In genomic region chr2:48349794-48350193, GRCm38 (mm10) we compare ENCODE assay signal across 32 mouse cellular contexts.
DNase-seq lines count a peak whose midpoint lies in the region; ATAC-seq lines count a peak whose summit lies in the region.
"Had no signal": no experiment of that assay in that cellular context is flagged by ENCODE, and none has a peak within 500 bp of the region (broad histone marks: within the 10 kb centered on the region; RNA-seq: fewer than 3 reads in every experiment).

No protein-coding gene starts in this region.

- DNase-seq in lung, postnatal 36 days = no peak
- no peak for DNase-seq in midbrain, embryonic 10.5 days (ENCODE audit: low spot score)
- no peak for DNase-seq in cerebellum, adult 11-12 months
- no peak for DNase-seq in ovary, adult 18-20 months (ENCODE audit: low spot score)
- DNase-seq: adrenal gland, postnatal 36 days; B cell, adult 2 months; cerebellum, adult 9-10 months; cerebellum, postnatal 36 days; embryo, embryonic 11 days; gastrocnemius, adult 2 months; heart, postnatal 14 days; kidney, adult 8-10 months; kidney, postnatal 4 days; layer of hippocampus, postnatal 36 days; left cerebral cortex, postnatal 4 days; liver, postnatal 0 days; lung, postnatal 4 days; thymus, postnatal 14 days had no signal

- ATAC-seq in lung, embryonic 16.5 days (ENCODE audit: low read depth) = peak; percentile 31; the same call in 1 of the 2 replicates
- ATAC-seq in CD4-positive, CD25-positive, alpha-beta regulatory T cell, adult 4 months = peak; percentile 82
- peak; percentile 66 for ATAC-seq in granulocyte monocyte progenitor cell, adult 5-6 weeks (replicated peaks; ENCODE audit: poor library complexity, severe bottlenecking)
- ATAC-seq: forebrain, embryonic 15.5 days; liver, embryonic 12.5 days; liver, postnatal 0 days; midbrain, embryonic 16.5 days; Patski had no signal

- H3K27ac ChIP-seq in lung, embryonic 16.5 days (ENCODE audit: low read length) = no peak overlapping the region
- H3K27ac ChIP-seq in midbrain, embryonic 10.5 days (replicated peaks) = no peak overlapping the region
- H3K27ac ChIP-seq: embryonic facial prominence, embryonic 12.5 days; forebrain, embryonic 15.5 days; gastrocnemius, adult 2 months; heart, embryonic 13.5 days; hindbrain, embryonic 10.5 days; hindbrain, embryonic 15.5 days; kidney, postnatal 0 days; liver, embryonic 12.5 days; neural tube, embryonic 12.5 days had no signal

- peaks cover 3% of the 10 kb centered on the region; the same call in 1 of the 2 replicates for H3K4me1 ChIP-seq in lung, embryonic 16.5 days (replicated peaks; ENCODE audit: control insufficient read depth, insufficient read depth, low read length)
- H3K4me1 ChIP-seq in midbrain, embryonic 10.5 days = no peaks in the 10 kb centered on the region
- H3K4me1 ChIP-seq: embryonic facial prominence, embryonic 12.5 days; forebrain, embryonic 15.5 days; heart, embryonic 13.5 days; hindbrain, embryonic 10.5 days; hindbrain, embryonic 15.5 days; liver, embryonic 12.5 days; neural tube, embryonic 12.5 days had no signal

- 36% methylated on average over 3 of the region's 3 CpGs for WGBS in lung, embryonic 16.5 days
- 94% methylated on average over 3 of the region's 3 CpGs for WGBS in midbrain, embryonic 10.5 days

- H3K9me3 ChIP-seq in lung, embryonic 16.5 days (ENCODE audit: control insufficient read depth, low read length) = no peaks in the 10 kb centered on the region
- H3K9me3 ChIP-seq in midbrain, embryonic 10.5 days (replicated peaks) = no peaks in the 10 kb centered on the region
- H3K9me3 ChIP-seq: embryonic facial prominence, embryonic 12.5 days; forebrain, embryonic 15.5 days; heart, embryonic 13.5 days; hindbrain, embryonic 10.5 days; hindbrain, embryonic 15.5 days; liver, embryonic 12.5 days; neural tube, embryonic 12.5 days had no signal

- H3K9ac ChIP-seq in lung, embryonic 16.5 days (ENCODE audit: low read length) = no peak overlapping the region
- H3K9ac ChIP-seq: embryonic facial prominence, embryonic 12.5 days; forebrain, embryonic 15.5 days; heart, embryonic 13.5 days; hindbrain, embryonic 15.5 days; liver, embryonic 12.5 days; liver, postnatal 0 days; neural tube, embryonic 12.5 days had no signal

- no peaks in the 10 kb centered on the region for H3K36me3 ChIP-seq in lung, embryonic 16.5 days (ENCODE audit: control insufficient read depth, insufficient read depth, low read length)
- H3K36me3 ChIP-seq in midbrain, embryonic 10.5 days = no peaks in the 10 kb centered on the region
- H3K36me3 ChIP-seq: embryonic facial prominence, embryonic 12.5 days; forebrain, embryonic 15.5 days; heart, embryonic 13.5 days; hindbrain, embryonic 10.5 days; hindbrain, embryonic 15.5 days; liver, embryonic 12.5 days; neural tube, embryonic 12.5 days had no signal

- H3K4me3 ChIP-seq in lung, embryonic 16.5 days (ENCODE audit: low read length) = no peak overlapping the region
- H3K4me3 ChIP-seq in midbrain, embryonic 10.5 days = no peak overlapping the region
- H3K4me3 ChIP-seq: embryonic facial prominence, embryonic 12.5 days; forebrain, embryonic 15.5 days; gastrocnemius, adult 2 months; heart, embryonic 13.5 days; hindbrain, embryonic 10.5 days; hindbrain, embryonic 15.5 days; liver, embryonic 12.5 days; neural tube, embryonic 12.5 days had no signal

- no peak overlapping the region for H3K4me2 ChIP-seq in lung, embryonic 16.5 days (ENCODE audit: low read depth, low read length)
- H3K4me2 ChIP-seq: embryonic facial prominence, embryonic 12.5 days; forebrain, embryonic 15.5 days; heart, embryonic 13.5 days; hindbrain, embryonic 15.5 days; liver, embryonic 12.5 days; midbrain, embryonic 11.5 days; neural tube, embryonic 12.5 days had no signal

- H3K27me3 ChIP-seq in lung, embryonic 16.5 days (ENCODE audit: control insufficient read depth, insufficient read depth, low read depth, low read length) = no peaks in the 10 kb centered on the region
- H3K27me3 ChIP-seq in midbrain, embryonic 10.5 days (ENCODE audit: low read depth, poor library complexity, severe bottlenecking) = no peaks in the 10 kb centered on the region
- H3K27me3 ChIP-seq: embryonic facial prominence, embryonic 12.5 days; forebrain, embryonic 15.5 days; heart, embryonic 13.5 days; hindbrain, embryonic 15.5 days; liver, embryonic 12.5 days; neural tube, embryonic 12.5 days; Patski had no signal

Comparison
In these comparisons a context has a peak if more than half of its experiments do, and no peak if none do; other contexts are left out.
1. ATAC-seq: peak in every context shown above with its lines; median percentile 82 in CD4-positive, CD25-positive, alpha-beta regulatory T cell, adult 4 months; 66 in granulocyte monocyte progenitor cell, adult 5-6 weeks; 31 in lung, embryonic 16.5 days.